Mouse (Mus musculus) brain, embryonic 14.5 days (tissue): ENCODE measurements around the gene Stx1a. TPM values are rescaled to one million over a fixed set of nuclear protein-coding genes. Genes with fewer than 3 reads are reported as not detected.
"Not testable (repeated sequence)": the region's sequence is repeated elsewhere in the genome, so short reads cannot be mapped to it uniquely, and the experiment has no call there.

ENCODE experiments used
- DNase-seq: peaks from one replicate; pipeline ENCODE4 v3.0.0-alpha.2; 2011; ENCODE audit warnings: low read depth
- CTCF ChIP-seq: fragments of 200-500 bp; IDR thresholded peaks from 2 replicates; pipeline ENCODE4 v1.5.1; 2012; ENCODE audit warnings: inconsistent platforms, mild to moderate bottlenecking, moderate library complexity, borderline replicate concordance; ENCODE audit not compliant: insufficient read depth, insufficient read length; ENCODE audit errors: extremely low read depth
- POLR2A ChIP-seq: fragments of 200-500 bp; IDR thresholded peaks from 2 replicates; pipeline ENCODE4 v1.6.1; 2012; ENCODE audit warnings: mild to moderate bottlenecking, inconsistent platforms, borderline replicate concordance; ENCODE audit not compliant: poor library complexity, insufficient read depth, insufficient read length, severe bottlenecking; ENCODE audit errors: extremely low read depth
- polyA plus RNA-seq: library from polyadenylated mRNA; depleted of rRNA; stranded (reverse); fragments of >200 nt; gene quantifications from 2 replicates; pipeline ENCODE4 v1.2.3, GENCODE M21; 2012

The Stx1a gene
- polyA plus RNA-seq, 1 experiment: 152 TPM

DNA sequence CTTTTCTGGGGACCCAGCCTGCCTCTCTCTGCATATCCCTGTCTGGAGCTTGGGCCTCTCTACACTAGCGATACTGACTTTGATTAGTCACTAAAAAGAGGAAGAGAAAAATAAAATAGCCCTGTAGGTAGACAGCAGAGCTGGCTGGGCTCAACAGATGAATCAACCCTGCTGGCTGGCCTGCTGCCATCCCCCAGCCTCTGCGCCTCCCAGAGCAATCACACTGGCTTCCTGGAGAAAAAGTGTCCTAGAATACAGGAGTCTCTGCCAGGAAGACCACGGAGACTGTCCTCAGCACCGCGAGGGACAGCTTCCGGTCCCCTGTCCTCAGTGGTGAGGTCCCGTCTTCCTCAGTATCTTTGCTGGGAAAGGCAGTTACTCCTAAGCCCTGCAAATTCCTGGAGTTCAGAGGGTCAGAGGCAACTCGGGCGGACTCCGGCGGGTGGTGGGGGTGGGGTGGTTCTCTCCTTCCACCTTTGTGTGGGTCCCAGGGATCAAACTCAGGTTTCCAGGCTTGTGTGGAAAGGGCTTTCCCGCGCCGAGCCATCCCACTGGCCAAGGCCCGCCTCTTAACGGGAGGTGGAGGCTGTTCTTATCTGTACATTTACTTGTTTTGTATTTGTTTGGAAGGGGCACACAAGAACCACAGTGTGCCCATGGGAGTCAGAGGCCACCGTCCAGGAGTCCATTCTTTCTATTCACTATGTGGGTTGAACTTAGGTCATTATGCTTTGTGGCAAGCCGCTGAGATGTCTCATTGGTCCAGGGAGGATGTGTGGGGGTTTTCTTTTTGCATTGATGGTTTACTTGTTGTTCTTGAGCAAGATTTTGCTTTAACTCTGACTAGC, 5.9 kb downstream of the Stx1a start:
- TF ChIP-seq CTCF: no peak
- no peak for TF ChIP-seq POLR2A
- no peak for DNase-seq

DNA sequence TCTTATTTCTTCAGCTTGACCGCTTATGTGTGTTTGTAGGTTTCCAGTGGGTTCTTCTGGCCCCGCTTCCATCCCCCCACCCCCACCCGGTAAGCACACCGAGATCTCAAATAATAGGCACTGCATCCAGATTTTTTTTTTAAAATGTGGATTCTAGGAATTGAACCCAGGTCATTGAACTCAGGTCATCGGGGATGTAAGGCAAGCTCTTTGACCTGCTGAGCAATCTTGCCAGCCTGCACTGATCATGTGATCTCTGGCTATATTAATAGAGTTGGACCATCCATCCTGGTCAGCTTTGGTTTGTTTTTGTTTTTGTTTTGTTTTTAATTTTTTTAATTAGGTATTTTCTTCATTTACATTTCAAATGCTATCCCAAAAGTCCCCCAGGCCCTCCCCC, 9.3 kb downstream of the Stx1a start:
- TF ChIP-seq POLR2A (no peak), CTCF (no peak)
- no peak for DNase-seq

DNA sequence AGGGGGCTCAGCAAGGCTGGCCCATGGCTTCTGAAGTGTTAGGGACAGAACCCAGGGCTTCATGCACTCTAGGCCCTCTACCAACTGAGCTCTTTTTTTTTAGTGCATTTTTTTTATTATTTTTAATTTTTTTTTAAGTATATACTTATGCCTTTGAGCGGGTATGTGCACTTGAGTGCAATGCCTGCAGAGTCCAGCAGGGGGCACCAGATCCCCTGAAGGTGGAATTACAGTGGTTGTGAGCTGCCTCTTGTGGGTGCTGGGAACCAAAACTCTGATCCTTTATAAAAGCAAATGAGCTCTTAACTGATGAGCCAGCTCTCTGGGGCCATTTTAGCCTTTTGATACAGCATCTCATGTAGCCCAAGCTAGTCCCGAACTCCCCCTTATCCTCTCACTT, 11.3 kb downstream of the Stx1a start:
- no peak for DNase-seq
- TF ChIP-seq POLR2A: no peak
- TF ChIP-seq CTCF: peak; percentile 37; the same call in 1 of the 2 replicates

DNA sequence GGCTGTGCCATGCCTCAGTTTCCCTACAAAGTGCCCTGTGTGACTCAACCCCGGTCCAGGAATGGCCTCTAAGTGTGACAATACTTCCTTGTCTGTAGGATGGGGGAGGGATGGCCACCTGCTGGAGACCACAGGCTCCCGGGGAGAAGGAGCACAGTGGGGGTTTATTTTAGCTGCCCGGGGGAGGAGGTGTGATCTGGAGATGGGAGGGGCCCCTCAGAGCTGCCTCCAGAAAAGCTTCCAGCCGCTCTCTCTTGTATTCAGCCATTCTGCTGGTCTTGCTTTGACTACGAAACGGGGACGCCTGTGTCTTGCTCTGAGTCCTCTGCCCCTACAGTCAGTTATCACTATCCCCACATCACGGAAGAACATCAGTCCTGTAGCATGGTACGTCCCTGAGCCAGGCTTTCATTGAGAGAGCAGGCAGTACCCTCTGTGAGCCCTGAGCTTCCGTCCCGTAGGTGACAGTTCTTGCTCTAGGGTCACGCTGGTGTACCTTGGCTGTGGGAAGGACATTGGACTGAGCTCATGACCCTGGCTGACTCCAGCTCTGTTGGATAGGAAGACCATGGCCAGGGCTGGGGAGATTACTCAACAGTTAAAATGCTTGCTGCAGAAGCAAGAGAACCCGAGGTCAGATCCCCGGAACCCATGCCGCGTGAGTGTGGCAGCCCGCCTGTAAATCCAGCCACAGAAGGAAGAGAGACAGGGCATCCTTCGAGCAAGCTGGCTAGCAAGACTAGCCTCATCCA, 12.5 kb downstream of the Stx1a start:
- no peak for DNase-seq
- no peak for TF ChIP-seq POLR2A
- TF ChIP-seq CTCF: no peak

DNA sequence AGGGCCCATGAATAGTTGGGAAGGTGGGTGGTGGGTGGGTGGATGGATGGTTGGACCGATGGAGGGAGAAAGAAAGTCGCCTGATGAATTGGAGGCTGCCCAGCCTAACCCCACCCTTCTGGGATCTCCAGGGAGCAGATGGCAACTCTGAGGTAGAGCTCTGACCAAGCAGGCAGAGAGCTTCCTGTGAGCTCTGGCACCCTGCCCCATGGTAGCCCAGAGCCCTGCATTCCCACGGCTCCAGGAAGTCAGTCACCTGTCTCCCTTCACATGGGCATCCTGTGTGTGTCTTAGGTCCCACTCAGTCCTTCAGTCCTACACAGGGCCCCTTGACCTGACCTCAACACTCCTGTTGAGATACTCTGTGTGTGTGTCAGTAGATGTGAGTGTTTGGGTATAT, 14.7 kb downstream of the Stx1a start:
- TF ChIP-seq CTCF (no peak), POLR2A (no peak)
- DNase-seq: no peak

DNA sequence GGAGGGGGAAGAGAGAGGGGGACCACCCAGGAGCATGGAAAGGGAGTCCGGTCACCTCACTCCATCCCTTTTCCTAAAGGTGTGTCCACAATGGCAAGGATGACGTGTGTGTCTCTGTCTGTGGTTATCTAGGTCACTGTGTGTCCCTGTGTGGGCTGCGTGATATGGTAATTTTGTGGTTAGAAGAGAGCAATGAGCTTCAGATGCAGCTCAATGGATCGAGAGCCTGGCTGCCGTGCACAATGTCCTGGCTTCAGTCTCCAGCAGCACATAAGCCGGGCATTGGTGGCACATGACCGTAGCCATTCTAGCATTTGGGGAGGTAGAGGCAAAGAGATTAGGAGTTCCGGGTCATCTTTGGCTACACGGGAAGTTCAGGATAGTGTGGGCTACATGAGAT, 16.3 kb downstream of the Stx1a start:
- DNase-seq: no peak
- TF ChIP-seq POLR2A: no peak
- no peak for TF ChIP-seq CTCF

DNA sequence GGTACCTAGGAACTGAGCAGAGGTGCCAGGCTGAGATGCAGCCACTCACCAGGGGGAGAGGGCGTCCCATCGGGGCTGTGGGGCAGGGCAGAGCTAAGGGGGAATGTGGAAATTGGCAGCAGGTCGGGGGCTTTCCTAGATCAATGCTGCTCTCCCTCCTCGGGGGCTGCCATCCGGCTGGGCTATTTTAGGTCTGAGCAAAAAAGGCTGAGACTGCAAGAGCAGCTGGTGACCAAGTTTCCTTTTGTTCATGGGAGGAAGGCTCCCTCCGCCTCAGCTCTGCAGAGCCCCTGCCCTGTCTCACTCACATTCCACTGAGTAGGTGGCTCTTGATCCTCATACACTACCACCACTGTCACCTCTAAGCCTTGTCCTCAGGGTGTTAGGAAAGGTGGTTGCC, 16.8 kb downstream of the Stx1a start:
- DNase-seq: no peak
- TF ChIP-seq POLR2A: no peak
- no peak for TF ChIP-seq CTCF

DNA sequence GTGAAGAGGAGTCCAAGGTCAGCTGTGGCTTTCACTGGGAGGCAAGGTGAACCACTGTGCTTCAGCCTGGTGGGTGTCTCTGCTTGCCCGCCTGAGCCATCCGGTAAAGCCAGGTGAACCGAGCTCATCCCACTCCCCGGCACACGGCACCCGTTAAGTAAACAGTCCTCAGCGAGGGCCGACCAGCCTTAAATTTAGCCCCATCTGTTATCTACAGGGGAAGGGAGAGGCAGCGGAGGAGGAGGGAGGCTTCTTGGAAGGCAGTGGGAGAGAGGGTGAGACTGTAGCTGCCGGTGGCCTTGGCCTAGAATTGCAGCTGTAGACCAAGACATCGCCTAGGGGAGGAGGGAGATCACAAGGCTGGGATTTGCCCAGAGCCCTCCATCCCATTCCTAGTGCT, 17.5 kb downstream of the Stx1a start:
- no peak for DNase-seq
- TF ChIP-seq POLR2A: no peak
- TF ChIP-seq CTCF: no peak

DNA sequence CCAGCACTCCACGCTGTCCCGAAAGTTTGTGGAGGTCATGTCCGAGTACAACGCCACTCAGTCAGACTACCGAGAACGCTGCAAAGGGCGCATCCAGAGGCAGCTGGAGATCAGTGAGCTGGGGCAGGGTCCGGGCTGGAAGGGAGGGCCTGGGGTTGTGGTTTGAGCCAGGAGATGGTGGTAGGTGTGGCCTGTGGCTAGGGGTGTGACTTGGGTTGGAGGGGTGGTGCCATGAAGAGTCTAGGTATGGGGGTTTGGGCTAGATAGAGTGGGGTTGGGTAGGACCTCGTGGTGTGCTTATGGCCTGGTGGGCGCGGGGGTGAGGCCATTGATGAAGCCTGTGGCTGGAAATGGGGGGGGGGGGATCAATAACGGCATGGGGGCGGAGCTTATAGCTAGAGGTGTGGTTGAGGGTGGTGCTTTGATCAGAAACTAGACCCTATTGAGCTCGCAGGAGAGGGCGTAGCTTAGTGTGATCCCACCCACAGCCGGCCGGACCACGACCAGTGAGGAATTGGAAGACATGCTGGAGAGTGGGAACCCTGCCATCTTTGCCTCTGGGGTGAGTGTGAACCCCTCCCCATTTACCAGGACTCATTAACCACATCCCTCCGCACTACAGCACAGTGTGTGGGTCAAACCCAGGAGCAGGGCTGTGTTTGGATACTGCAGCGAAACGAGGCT, 19.0 kb downstream of the Stx1a start:
- no peak for TF ChIP-seq POLR2A
- no peak for TF ChIP-seq CTCF
- DNase-seq: peak; percentile 3

DNA sequence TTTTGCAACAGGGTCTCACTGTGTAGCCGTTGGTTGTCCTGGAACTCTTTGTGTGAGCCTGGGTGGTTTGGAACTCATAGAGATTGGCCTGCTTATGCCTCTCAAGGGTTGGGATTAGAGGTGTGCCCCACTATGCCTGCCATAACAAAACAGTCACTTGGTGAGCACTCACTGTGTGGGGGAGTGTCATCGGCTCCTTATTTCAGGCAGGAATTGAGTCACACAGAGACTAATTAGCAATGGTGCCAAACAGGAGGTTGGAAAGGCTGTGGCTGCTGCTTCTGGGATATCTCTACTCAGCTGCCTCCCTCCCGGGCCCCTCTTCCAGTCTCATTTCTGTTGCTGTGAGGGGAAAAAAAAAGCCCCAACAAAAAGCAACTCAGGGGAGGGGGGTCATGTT, 21.3 kb downstream of the Stx1a start:
- TF ChIP-seq CTCF (no peak), POLR2A (no peak)
- no peak for DNase-seq

DNA sequence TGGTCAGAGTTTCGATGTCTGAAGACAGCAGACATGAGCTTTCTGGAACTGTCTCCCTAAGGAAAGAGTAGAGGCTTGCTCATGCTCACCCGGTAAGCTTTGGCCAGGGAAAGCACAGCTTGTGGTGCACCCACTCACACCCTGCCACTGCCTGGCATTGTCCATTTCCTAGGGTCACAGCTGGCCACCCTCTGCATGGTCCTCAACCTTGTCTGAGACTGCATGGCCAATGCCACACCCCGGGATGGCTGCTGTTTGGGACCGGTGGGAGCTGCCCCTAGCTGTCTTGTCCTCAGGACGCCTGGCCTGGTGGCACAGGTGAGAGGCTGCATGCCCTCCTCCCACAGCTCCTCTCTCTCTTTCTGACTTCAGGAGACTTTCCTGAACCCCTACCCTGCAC, 25.3 kb downstream of the Stx1a start:
- no peak for DNase-seq
- TF ChIP-seq CTCF (no peak), POLR2A (no peak)

DNA sequence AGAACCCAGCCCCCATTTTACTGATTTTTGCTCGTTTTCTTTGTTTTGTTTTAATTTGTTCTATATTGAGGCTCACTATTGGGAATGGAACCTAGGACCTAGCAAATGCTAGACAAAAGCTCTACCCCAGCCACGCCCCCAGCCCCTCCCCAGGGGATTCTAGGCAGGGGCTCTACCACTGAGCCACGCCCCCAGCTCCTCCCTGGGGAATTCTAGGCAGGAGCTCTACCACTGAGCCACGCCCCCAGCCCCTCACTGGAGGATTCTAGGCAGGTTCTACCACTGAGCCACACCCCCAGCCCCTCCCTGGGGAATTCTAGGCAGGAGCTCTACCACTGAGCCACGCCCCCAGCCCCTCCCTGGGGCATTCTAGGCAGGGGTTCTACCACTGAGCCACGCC, 26.0 kb downstream of the Stx1a start:
- not testable (repeated sequence) for DNase-seq
